Mouse (Mus musculus): ENCODE measurements around the gene Tstd1.

Gene Tstd1

GRCm38 (mm10) chr1:171419291-171419882 is 715 bp downstream of the Tstd1 start:
- no peak for DNase-seq (ENCODE audit: low read depth)

GRCm38 (mm10) chr1:171419905-171420304 is 1.2 kb downstream of the Tstd1 start:
- DNase-seq (ENCODE audit: low read depth) = no peak

- no peak for DNase-seq (ENCODE audit: low read depth)
Measured at GRCm38 (mm10) chr1:171422504-171423095, 3.9 kb downstream of the Tstd1 start.

- DNase-seq (ENCODE audit: low read depth) = no peak
Measured at GRCm38 (mm10) chr1:171424638-171425037, 6.0 kb downstream of the Tstd1 start.

- no peak for DNase-seq (ENCODE audit: low read depth)
Measured at GRCm38 (mm10) chr1:171425126-171425525, 6.5 kb downstream of the Tstd1 start.

GRCm38 (mm10) chr1:171432158-171432557 is 13.5 kb downstream of the Tstd1 start:
- no peak for DNase-seq (ENCODE audit: low read depth)

GRCm38 (mm10) chr1:171435288-171435814 is 16.7 kb downstream of the Tstd1 start:
- DNase-seq (ENCODE audit: low read depth) = no peak

- no peak for DNase-seq (ENCODE audit: low read depth)
Measured at GRCm38 (mm10) chr1:171435974-171436373, 17.3 kb downstream of the Tstd1 start.

GRCm38 (mm10) chr1:171437264-171438013 is 18.8 kb downstream of the Tstd1 start, which contains the start of gene F11r:
Gene F11r, plus strand, starts transcription at chr1:171437535.
- no peak for DNase-seq (ENCODE audit: low read depth)

- DNase-seq (ENCODE audit: low read depth) = no peak
Measured at GRCm38 (mm10) chr1:171438014-171438670, 19.5 kb downstream of the Tstd1 start.

GRCm38 (mm10) chr1:171439072-171439471 is 20.4 kb downstream of the Tstd1 start:
- DNase-seq (ENCODE audit: low read depth) = no peak

GRCm38 (mm10) chr1:171440025-171440725 is 21.5 kb downstream of the Tstd1 start:
- no peak for DNase-seq (ENCODE audit: low read depth)

- DNase-seq (ENCODE audit: low read depth) = no peak
Measured at GRCm38 (mm10) chr1:171441466-171442412, 23.1 kb downstream of the Tstd1 start.

GRCm38 (mm10) chr1:171442413-171442760 is 23.7 kb downstream of the Tstd1 start:
- no peak for DNase-seq (ENCODE audit: low read depth)

- DNase-seq (ENCODE audit: low read depth) = no peak
Measured at GRCm38 (mm10) chr1:171445050-171445449, 26.4 kb downstream of the Tstd1 start.

- no peak for DNase-seq (ENCODE audit: low read depth)
Measured at GRCm38 (mm10) chr1:171446854-171447253, 28.2 kb downstream of the Tstd1 start.

- DNase-seq (ENCODE audit: low read depth) = no peak
Measured at GRCm38 (mm10) chr1:171447692-171448091, 29.0 kb downstream of the Tstd1 start.

GRCm38 (mm10) chr1:171450062-171450461 is 31.4 kb downstream of the Tstd1 start:
- DNase-seq (ENCODE audit: low read depth) = no peak

GRCm38 (mm10) chr1:171451001-171451400 is 32.3 kb downstream of the Tstd1 start:
- no peak for DNase-seq (ENCODE audit: low read depth)

- no peak for DNase-seq (ENCODE audit: low read depth)
Measured at GRCm38 (mm10) chr1:171452522-171452921, 33.9 kb downstream of the Tstd1 start.

GRCm38 (mm10) chr1:171452923-171453322 is 34.3 kb downstream of the Tstd1 start:
- no peak for DNase-seq (ENCODE audit: low read depth)
